Mouse (Mus musculus) right cerebral cortex, adult 2 months (tissue): ENCODE data around the gene Aco1.
"Not testable (repeated sequence)": the region's sequence is repeated elsewhere in the genome, so short reads cannot be mapped to it uniquely, and the experiment has no call there.

Experiments used
- DNase-seq, 2 experiments: peaks; one replicate each; pipeline ENCODE4 v3.0.0; 2021 to 2022; ENCODE audit warnings: low spot score in 2 of 2

Gene Aco1

DNA sequence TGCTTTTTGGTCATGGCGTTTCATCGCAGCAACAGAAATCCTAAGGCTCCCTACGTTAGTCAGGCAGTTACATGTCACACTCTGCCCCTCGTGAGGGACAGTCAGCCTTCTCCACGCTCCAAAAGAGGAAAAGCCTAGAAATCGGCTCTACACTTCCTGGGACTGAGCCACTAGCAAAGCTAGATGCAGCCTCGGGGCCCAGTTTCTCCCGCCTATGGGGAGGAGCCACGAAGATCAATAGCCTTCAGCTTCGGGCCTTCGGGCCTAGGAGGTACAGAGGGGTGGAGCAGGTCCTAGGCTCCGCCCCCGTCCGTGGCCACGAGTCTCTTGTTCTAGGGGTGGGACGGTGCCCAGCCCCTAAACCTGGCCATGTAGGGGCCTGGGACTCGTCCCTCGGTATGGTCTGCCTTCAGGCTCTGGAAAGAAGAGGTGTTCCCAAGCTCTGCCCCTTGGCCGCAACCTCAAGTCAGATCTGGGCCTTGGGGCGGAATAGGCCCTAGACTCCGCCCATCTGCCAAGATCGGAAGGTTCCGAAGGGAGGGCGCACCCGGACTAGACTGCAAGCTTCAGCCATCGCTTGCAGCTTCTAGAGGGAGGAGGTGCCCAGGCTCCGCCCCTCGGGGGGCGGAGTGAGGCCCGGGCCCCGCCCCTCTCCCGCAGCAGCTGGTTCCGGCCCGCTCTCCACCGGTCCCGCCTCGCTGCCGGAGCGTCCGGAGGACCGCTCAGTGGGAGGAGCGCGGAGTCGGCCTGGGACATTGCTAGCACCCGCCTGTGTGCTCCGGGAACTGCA, at the start of gene Aco1:
Gene Aco1, plus strand, starts transcription at position 339 of the 790 bp plus-strand sequence.
- peak; percentile 91 to 95 for DNase-seq

DNA sequence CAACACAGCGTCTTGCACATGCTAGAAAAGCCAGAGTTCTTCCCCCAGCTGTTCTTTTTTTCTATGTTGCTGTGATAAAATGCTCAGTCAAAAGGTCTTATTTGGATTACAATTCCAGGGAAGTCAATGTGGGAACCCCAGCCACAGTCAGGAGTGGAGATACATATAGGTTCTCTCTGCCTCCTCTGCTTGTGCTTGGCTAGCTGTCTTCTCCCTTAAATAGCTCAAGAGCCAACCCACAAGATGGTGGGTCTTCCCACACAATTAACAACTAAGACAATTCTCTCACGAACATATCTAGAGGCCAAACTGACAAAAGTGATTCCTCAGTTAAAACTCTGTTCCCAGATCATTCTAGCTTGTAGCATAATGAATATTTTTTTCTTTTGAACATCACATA, 47.9 kb upstream of the Aco1 start:
- DNase-seq = no peak

DNA sequence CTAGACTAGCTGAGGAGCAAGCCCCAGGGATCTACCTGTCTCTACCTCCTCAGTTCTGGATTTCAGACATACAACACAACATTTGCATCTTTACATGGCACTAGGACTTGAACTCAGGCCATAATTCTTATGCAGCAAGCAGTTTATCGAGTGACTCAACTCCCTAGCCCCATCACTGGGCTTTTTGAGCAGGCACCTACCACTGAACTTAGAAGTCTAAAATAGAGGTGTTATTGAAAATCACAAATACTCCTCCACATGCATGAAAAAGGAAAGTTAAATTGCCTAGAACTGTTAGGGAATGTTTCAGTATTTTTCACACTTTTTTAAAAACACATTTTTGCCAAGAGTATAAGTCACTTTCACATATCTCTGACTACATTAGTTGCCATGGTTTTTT, 39.9 kb upstream of the Aco1 start:
- peak; percentile 33 to 34 for DNase-seq

DNA sequence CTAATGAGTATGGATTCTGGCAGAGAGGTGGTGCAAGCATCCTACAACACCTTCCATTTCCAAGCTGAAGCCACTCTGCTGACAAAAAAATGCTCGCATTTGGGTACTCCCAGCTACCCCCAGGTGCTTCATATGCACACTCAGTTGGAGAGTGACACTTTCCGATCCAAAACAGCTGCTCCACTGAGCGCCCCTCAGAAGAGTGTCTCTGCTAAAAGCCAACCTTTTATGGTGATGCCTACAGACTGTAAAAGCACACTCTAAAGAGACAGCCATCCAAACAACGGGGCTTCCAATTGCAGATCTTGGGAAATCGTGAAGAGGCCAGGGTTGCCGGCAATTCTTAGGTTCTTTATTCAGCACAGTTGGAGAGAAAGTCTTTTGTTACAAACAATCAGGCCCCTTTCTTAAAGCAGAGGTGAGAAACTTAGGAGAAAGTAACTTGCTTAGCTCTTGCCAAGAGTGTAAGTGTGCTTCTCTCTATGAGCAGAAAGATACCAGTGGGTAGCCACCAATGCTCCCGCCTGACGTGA, 36.8 kb upstream of the Aco1 start:
- DNase-seq = no peak

DNA sequence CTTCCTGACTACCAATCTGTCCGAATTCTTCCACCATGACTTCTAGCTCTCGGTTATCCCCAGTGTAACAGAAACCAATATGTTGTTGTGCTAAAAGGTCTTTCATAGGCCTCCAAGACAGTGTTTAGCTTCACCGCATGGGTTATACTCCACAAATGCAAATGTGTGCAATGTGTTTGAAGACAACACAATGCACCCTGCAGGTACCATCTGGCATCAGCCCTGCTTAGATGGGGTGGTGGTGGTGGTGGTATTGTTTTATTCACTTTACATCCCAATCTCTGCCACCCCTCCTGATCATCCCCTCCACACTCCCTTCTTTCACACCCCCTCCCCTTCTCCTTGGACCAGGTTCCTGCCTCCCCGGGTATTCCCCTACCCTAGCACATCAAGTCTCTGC, 34.9 kb upstream of the Aco1 start:
- DNase-seq = no peak

DNA sequence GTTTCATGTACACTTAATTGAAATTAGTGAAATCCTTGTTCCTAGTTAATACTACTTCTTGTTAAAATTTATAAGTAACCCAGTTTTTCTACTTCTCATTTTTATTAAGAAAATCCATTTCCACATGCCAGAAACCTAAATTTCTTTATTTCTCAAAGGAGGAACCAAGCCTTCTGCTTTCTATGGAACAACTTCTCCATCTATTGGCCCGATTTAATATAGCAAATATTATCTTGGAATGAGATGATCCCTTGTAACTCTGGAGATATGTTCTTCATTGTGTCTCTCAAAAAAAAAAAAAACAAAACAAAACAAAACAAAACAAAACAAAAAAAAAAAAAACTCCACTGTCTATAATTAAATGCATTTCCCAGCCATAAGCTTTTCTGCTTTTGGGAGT, 29.7 kb upstream of the Aco1 start:
- DNase-seq = no peak

DNA sequence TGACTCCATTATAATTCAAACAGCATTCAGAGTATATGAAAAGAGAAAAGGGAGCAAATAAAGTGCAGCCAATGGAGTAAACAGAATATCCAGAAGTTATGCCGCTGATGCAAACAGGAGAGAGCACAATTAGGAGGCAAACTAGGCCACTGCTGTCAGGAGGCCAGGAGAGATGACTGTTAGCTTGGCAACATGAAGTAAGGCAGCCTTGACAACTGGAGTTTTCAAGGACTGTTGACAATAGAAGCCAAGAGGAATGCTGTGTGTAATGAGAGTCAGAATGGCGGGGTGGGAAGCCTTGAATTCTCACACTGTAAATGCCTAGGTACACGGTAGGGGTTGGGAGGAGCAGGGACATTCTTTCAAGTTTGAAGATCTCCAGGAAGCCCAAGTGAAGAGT, 21.7 kb upstream of the Aco1 start:
- DNase-seq = no peak

DNA sequence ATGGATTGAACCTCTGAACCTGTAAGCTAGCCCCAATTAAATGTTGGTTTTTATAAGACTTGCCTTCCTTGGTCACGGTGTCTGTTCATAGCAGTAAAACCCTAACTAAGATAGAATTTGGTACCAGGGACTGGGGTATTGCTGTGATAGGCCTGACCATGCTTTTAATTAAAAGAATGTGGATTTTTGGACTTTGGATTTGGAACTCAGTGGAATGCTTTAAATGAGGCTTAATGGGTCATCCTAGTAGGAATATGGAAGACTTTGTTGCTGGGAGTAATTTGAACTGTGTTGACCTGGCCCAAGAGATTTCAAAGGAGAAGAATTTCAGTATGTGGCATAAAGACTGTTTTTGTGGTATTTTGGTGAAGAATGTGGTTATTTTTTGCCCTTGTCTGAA, 20.6 kb upstream of the Aco1 start:
- not testable (repeated sequence) for DNase-seq

DNA sequence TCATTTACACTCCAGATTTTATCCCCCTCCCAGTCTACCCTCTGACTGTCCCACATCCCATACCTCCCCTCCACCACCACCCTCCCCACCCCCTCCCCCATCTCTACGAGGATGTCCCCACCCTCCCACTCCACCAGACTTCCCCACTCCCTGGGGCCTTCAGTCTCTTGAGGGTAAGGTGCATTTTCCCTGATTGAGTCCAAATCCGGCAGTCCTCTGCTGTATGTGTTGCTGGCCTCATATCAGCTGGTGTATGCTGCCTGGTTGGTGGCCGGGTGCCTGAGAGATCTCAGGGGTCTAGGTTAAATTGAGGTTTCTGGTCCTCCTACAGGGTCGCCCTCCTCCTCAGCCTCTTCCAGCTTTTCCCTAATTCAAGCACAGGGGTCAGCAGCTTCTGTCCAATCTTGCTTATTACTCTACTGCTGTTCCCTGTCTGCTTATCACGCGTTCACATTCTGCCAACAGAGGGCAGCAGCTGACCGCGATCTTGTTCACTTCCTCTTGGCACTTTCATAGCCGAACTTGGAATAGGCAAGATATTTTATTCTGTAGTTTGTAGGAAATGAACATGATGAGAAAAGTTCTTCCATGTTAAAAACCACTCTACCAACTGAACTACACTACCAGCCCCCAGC, 8.3 kb upstream of the Aco1 start:
- DNase-seq = peak; percentile 83 to 88

DNA sequence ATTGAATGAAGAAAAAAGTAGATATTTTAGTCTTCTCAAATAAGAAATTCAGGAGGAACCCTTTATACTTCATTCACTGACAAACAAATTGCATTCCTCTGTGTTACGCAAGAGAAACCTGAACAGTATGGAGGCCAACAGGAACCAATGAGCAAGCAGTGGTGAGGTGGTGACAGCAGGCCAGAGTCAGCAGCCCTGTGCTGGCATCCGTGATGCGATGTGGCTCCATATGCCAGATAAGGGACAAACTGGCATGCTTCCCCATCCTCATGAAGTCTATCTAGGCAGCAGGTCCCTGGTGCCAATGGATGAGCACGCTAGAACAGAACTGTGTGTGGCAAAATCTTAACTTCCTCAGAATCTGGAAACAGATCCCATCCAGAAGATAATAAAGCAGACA, 6.4 kb upstream of the Aco1 start:
- no peak for DNase-seq

DNA sequence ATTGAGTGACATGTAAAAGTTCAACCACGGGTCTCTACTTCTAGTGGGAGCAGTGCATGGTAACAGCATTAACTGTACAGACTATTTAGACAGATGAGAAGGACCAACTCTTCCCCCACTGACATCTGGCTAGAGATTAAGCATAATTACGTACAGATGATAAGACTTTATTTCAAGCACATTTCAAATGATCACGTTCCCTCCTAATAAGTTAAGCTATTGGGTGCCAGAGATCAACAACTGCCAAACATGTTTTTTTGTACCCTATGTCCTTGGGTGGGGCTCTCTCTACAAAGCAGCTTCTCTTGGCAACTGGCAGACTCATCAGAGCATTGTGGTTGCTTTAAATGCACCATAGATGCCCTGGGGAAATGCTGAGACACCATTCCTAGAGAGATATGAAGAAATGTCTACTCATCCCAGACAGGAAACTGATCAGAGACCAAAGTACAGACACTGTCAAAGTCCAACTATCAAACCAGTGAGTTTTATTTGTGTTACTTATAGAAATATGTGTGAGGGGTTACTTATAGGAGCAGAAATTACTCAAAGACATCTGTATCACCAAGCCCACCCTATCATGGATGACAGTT, 3.1 kb upstream of the Aco1 start:
- no peak for DNase-seq

DNA sequence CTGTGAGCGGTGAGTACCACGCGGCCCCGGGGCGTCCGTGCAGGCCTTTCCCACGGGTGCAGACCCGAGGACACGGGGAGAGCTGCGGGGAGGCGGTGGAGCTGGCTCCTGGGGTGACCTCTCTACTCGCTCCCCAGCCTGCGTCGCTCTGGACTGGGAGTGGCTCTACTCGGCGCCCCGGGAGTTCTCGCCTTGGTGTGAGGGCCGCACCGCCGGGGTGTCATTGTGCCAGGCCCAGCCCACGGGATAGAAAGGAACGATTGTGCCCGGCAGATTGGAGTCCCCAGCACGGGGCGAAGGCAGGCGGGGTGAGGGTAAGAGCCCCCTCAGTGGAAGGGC, 621 bp downstream of the Aco1 start:
- DNase-seq = no peak

DNA sequence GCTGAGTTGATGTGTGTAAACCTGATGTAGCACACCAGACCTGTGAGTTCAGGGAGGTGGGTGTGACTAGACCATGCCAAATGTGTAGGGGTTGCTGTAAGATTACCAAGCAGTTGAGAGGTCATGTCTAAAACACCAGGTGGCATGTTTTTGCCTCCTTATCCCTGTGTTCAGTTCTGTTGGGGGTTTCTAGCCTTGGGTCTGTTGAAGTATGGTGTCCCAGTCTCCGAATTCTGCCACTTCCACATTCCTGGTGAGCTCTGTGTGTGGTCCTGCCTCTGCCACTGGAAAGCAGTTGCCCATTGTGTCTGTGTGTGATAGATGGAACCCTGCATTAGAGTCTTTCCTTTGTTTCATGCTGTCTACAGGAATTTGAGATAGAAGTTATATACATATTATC, 1.7 kb downstream of the Aco1 start:
- no peak for DNase-seq

DNA sequence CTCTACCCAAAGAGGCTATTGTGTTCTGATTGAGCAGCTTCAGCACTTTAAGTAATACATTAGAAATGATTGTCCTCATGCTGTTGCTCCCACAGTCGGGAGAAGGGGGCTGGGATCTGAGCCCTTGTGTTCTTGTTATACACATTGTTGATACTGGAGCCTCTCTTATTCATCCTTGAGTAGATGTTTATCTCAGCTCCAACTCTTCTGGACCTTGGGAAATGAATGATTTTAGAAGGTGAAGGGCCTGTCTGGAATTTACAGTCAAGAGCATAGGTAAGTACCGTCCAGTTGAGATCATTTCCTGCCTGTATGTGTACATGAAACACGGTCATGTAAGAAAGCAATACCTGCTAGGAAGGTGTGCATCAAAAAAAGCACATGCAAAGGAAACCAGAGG, 2.1 kb downstream of the Aco1 start:
- no peak for DNase-seq

DNA sequence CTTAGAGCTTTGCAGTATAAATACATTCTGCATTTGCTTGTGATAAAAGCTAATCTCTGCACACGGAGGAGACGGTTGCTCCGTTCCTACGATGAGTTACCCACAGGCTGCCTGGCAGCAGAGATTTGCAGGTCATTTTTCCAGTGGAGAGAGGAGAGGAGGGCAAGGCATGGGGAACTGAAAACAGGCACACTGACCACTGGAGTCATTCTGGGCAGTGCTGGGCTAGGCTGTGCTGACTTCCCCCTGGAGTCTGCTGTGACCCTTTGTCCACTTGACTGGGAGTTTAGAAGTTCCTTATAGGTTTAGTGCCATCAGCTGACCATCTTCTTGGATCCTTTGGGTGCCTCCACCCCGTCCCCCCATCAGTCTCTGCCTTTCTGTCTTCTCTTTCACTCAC, 5.4 kb downstream of the Aco1 start:
- DNase-seq = no peak

DNA sequence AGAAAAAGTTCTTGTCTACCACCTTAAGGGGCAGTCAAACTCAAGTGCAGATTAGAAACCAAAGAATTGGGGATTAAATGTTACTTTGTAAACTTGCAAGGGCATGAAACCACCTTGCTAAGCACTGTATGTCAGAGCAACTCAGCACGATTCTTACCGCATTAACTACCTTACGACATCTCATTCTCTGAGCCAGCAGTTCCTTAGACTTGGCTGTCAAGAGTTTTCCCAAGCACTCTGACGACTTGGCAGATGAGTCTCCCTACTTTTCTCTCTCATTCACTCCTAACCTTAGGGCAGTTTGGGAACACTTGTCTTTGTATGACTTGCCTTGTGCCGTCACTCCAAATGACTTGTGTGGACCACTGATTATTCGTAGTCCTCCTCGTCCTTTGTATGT, 7.2 kb downstream of the Aco1 start:
- DNase-seq = no peak

DNA sequence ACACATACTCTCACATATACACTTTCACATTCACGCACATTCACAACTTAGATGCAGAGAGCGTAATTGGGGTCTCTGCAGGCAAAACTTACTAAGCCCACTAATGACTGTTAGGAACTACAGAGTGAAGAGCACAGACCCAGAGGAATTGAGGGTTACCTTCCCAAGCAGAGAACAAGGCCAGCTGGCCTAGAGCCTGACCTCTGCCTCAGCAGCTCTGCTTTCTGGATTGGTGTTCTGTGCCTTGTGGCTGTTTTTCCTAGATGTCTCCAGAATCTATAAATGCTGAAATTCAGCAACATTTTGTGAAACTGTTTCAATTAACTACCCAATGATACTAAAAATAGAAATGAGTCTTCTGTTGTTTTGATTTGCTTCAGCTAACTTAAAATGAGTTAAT, 9.9 kb downstream of the Aco1 start:
- no peak for DNase-seq

DNA sequence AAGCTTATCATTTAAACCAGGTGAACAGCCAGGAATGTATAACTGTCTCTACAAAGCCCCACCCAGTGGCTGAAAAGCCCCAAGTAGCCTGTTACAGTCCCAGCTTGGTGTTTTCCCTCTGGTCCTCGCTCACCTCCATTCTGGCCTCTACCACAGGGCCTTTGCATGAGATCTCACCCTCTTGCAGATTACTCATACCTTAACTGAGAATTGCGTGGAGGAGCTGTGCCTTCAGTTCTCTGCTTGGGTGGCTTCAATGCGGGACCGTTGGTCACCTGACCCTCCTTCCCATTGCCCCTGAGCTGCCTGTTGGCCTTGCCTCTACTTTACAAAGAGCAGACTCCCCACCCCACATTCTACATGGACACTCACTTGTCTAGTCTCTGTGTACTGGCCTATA, 10.6 kb downstream of the Aco1 start:
- DNase-seq = no peak

DNA sequence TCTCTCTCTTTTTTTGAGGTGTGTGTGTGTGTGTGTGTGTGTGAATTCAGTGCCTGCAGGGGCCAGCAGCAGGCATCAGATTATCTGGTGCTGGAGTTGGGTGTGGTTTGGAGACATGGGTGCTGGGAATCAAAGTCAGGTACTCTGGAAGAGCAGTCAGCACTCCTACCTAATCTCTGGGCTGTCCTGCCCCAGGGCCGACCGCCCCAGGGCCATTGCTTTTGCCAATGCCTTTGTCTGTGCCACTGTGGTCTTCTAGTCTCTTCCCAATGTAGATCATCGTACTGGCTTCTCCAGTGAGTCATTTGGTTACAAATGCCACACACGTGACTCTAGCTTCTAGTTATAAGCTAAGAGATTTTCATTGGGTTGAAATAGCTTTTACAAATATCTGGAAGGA, 11.9 kb downstream of the Aco1 start:
- DNase-seq = no peak

DNA sequence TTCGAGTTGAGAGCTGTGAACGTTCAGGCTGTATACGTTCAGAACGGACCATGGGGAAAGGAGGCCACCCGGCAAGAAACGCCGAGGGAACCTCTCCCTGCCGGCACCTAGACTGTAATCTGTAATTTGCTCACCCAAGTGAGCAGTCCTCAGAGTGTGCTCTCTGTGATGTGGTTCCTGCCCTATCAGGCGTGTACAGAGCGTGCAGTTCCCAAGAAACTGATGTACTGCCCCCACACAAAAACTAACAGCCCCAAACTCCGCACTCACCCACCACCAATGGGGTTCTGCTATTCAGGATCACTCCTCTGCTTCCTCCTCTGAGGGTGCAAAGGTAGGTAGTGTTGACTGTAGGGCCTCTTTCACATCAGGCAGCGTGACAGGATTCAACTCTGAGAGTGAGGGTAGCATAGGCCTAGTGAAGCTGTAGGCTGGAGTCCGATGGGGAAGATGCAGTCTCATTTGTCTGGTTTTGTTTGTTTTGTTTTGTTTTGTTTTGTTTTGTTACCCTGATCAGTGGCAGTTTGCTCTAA, 12.7 kb downstream of the Aco1 start:
- DNase-seq = no peak

DNA sequence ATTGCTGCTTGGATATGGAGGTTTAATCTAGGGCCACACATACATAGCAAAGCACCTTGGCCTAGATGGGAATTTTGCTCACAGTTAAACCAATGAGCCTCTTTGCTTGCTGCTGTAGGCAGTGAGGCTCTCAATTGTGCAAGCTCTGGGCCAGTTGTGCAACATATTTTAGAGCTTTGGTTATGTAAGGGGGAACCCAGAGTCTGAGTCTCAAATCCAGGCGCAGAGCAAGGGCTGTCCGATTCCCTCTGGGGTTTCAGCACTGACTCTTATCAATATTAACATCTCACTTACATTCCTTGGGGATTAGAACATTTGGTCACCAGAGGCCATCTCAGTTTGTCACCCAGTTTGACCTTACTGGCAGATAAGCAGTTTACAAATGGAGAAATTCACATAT, 13.3 kb downstream of the Aco1 start:
- no peak for DNase-seq

DNA sequence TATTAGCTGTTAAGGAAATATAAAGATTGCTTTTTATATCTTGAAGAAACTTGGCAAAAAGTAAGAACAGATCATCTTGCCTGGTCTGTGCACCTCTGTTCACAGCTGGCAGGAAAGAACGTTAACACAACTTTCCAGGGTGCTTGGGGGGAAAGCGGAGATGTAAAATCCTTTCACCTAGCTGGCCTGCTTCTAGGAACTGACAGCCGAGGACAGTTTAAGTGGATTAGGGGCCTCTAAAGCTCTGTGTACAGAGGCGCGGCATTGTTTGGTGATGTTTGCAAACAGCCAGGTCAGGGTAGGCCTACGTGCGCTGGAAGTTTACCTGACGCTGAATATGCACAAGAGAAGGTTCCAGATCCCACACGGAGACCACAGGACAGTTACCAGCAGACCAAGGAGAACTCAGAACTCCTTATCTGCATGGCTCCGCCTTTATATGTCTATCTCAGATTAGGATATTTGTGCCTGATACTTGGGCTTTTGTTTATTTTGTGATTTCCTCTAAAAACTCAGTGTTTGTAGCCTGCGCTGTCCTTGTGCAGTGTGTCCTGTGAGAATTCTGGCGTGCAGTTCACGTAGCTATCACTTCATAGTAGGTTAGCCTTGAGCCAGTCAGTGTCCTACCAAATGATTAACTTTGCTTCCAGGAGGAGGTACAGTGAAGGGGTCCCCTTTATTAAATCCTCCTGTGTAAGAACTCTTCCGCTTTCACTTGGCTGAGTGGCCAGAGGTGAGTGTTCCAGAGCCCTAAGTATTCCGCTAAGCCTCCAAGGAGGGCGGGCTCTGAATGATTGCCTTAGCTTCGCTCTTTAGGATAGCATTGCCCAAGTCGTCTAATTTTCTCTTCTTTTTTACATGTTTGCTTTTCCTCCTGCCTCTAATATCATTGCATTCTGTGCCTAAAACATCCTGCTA, 14.0 kb downstream of the Aco1 start:
- DNase-seq = no peak
